Mouse (Mus musculus) macrophage (primary cell): Measurements from ENCODE around the gene Tgm4. TPM values are rescaled to one million over a fixed set of nuclear protein-coding genes. Genes with fewer than 3 reads are reported as not detected.

Experiments
- H3K27ac ChIP-seq: fragments of 350-480 bp; formaldehyde crosslinking; 2 replicates; pipeline ENCODE4 v1.9.0; 2021
- H3K36me3 ChIP-seq: fragments of 350-480 bp; formaldehyde crosslinking; 2 replicates; pipeline ENCODE4 v1.9.0; 2021; ENCODE audit errors: inconsistent target
- H3K4me3 ChIP-seq: fragments of 350-480 bp; formaldehyde crosslinking; 2 replicates; pipeline ENCODE4 v1.9.0; 2021; ENCODE audit errors: inconsistent target
- H3K79me2 ChIP-seq: fragments of 350-480 bp; formaldehyde crosslinking; 2 replicates; pipeline ENCODE4 v1.9.0; 2021; ENCODE audit errors: inconsistent target
- WGBS: methylation state at CpG from one replicate; pipeline ENCODE4 v1.1.7; 2026; ENCODE audit warnings: inconsistent platforms; ENCODE audit not compliant: missing documents; 5-methylcytosine and 5-hydroxymethylcytosine counted together
- polyA plus RNA-seq: library from polyadenylated mRNA; stranded (reverse); fragments of 250-400 nt; gene quantifications from 3 replicates; pipeline ENCODE4 v1.2.4, GENCODE M21; 2018; ENCODE audit warnings: inconsistent platforms

Gene Tgm4
- polyA plus RNA-seq, 1 experiment from 2014 or later, result not detected

GRCm38 (mm10) chr9:123080796-123081195, 46.3 kb downstream of the Tgm4 start:
- WGBS, result 100% methylated on average over 1 of the region's 1 CpGs
- H3K36me3 ChIP-seq, result peaks cover 85% of the 10 kb centered on the region

DNA sequence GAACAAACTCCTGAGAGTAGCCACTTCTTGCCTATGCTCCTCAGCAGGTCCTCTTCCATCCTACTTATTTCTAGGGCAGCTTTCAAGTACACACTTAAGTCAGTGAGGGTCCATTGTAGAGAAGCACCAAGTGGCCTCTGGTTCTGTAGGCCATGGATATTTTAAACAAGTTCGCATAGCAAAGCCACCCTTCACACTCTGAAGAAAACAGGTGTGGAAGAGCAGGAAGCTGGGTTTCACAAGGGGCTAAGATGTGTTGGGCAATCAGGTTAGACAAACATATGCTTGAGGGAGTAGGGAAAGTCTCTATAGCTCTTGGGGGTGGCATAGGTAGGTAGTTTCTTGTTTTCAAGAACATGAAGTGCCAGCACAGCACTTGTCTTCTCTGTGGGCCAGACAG, 50.8 kb downstream of the Tgm4 start:
- WGBS, result 31% methylated on average over 1 of the region's 1 CpGs
- Histone ChIP-seq H3K27ac (no peak overlapping the region), H3K79me2 (no peaks in the 10 kb centered on the region), H3K4me3 (no peak overlapping the region), H3K36me3 (peaks cover 78% of the 10 kb centered on the region)

More at GRCm38 (mm10) chr9:123080796-123081195, 46.3 kb downstream of the Tgm4 start:
- Histone ChIP-seq H3K4me3 (no peak overlapping the region), H3K27ac (no peak overlapping the region), H3K79me2 (no peaks in the 10 kb centered on the region)

GRCm38 (mm10) chr9:123087558-123087957, 53.0 kb downstream of the Tgm4 start:
- no peak overlapping the region for H3K4me3 ChIP-seq
- 42% methylated on average over 3 of the region's 3 CpGs for WGBS
- H3K79me2 ChIP-seq, result no peaks in the 10 kb centered on the region
- H3K27ac ChIP-seq, result no peak overlapping the region
- peaks cover 56% of the 10 kb centered on the region for H3K36me3 ChIP-seq

- 38% methylated on average over 4 of the region's 4 CpGs for WGBS
- no peaks in the 10 kb centered on the region for H3K79me2 ChIP-seq
- no peak overlapping the region for H3K27ac ChIP-seq
- no peak overlapping the region for H3K4me3 ChIP-seq
- H3K36me3 ChIP-seq, result peaks cover 43% of the 10 kb centered on the region
Observed at GRCm38 (mm10) chr9:123090844-123091243, 56.3 kb downstream of the Tgm4 start.

GRCm38 (mm10) chr9:123099631-123100455, 65.3 kb downstream of the Tgm4 start:
- H3K27ac ChIP-seq, result no peak overlapping the region
- H3K36me3 ChIP-seq, result peaks cover 57% of the 10 kb centered on the region
- peaks cover 28% of the 10 kb centered on the region; the same call in 1 of the 2 replicates for H3K79me2 ChIP-seq
- H3K4me3 ChIP-seq, result no peak overlapping the region
- 95% methylated on average over 15 of the region's 16 CpGs for WGBS

- Histone ChIP-seq H3K4me3 (no peak overlapping the region), H3K27ac (no peak overlapping the region), H3K79me2 (peaks cover 64% of the 10 kb centered on the region), H3K36me3 (peaks cover 24% of the 10 kb centered on the region)
Observed at GRCm38 (mm10) chr9:123103425-123103824, 68.9 kb downstream of the Tgm4 start.

DNA sequence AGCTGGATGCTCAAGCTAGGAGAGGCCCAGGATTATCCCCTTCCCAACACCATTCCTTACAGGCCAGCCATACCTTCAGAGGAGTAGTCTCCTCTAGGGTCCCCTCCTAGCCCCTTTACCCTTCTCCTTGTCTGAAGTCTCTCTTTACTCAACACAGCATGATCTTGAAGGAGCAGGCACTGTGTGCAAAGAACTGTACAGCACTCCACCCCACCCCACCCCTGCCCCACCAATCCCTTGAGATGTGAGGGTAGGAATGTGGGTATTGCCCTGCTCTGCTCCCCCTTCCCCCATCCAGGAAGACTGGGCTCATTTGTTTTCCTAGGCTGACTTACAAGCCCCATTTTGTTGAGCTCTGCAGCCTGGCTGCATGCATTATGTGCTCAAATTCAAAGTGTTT, 69.8 kb downstream of the Tgm4 start:
- H3K36me3 ChIP-seq, result peaks cover 16% of the 10 kb centered on the region
- H3K79me2 ChIP-seq, result peaks cover 73% of the 10 kb centered on the region
- no peak overlapping the region for H3K27ac ChIP-seq
- H3K4me3 ChIP-seq, result no peak overlapping the region

DNA sequence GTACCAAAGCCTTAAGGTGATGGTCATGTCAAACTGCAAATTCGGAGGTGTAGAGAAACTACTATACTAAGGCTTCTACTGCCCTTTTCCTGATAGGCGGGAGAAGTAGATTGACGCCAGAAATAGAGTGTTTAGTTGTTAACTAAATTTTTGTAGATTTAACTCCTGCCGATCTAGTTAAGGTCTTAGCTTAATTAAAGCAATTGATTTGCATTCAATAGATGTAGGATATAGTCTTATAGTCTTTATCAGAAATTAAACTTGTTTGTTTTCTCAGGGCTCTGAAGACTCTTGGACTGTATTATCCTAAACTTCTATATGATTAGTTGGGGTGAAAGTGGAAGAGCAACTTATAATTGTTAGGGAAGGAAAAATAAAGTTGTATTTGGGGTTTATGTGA, 72.7 kb downstream of the Tgm4 start:
- H3K36me3 ChIP-seq, result no peaks in the 10 kb centered on the region; the same call in none of the 2 replicates
- H3K27ac ChIP-seq, result no peak overlapping the region
- peaks cover 94% of the 10 kb centered on the region for H3K79me2 ChIP-seq
- WGBS, result 100% methylated on average over 4 of the region's 4 CpGs
- H3K4me3 ChIP-seq, result no peak overlapping the region

- 70% methylated on average over 7 of the region's 7 CpGs for WGBS
- peaks cover 92% of the 10 kb centered on the region for H3K79me2 ChIP-seq
- no peak overlapping the region for H3K4me3 ChIP-seq
- H3K27ac ChIP-seq, result no peak overlapping the region
- no peaks in the 10 kb centered on the region; the same call in none of the 2 replicates for H3K36me3 ChIP-seq
Observed at GRCm38 (mm10) chr9:123109188-123109587, 74.7 kb downstream of the Tgm4 start.

- no peaks in the 10 kb centered on the region for H3K36me3 ChIP-seq
- 47% methylated on average over 8 of the region's 8 CpGs for WGBS
- peak overlapping the region; percentile 34; the same call in 1 of the 2 replicates for H3K27ac ChIP-seq
- H3K79me2 ChIP-seq, result peaks cover 90% of the 10 kb centered on the region
- H3K4me3 ChIP-seq, result peak overlapping the region; percentile 77
Observed at GRCm38 (mm10) chr9:123111751-123112221, 77.3 kb downstream of the Tgm4 start.

DNA sequence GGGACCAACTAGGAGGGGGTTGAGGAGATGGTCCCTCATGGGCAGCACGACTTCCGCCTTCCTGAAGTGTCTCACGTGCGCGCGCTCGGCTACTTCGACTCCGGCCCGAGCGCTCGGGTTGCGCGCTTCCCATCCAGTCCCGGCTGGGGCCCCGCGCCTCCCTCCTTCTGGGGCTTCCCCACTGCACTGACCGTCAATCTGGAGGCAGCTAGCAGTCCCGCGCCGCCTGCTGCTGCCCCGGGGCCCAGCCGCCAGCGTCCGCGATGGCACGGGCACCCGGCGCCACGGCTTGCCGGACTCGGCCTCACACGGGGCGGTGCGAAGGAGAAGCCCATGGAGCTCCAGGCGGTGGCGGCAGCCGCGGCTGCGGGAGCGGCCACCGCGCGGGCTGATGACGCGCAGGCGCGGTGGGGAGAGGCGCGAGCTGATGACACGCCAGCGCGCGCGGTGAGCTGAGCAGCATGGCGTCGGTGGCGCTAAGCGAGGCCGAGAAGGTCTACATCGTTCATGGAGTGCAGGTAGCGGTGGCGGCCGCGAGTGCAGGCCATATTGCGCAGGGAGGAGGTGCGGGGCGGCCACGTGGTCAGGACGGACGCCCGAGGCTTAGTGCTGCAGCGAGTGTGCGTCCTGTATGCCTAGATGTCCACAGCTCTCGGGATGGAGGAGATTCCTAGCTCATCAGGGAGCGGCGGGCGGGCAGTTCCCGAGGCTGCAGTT, 78.4 kb downstream of the Tgm4 start, which contains the start of the genes Zdhhc3 and Exosc7:
Gene Zdhhc3 (minus strand): TSS at position 401 of the 717 bp plus-strand sequence.
Gene Exosc7 (plus strand): TSS at position 411 of the 717 bp plus-strand sequence.
- WGBS, result under 1% methylated on average over 73 of the region's 79 CpGs
- H3K36me3 ChIP-seq, result no peaks in the 10 kb centered on the region
- H3K79me2 ChIP-seq, result peaks cover 78% of the 10 kb centered on the region
- H3K27ac ChIP-seq, result peak within 1 kb of the TSS; percentile 34
- H3K4me3 ChIP-seq, result peak within 1 kb of the TSS; percentile 77

GRCm38 (mm10) chr9:123113931-123114330, 79.4 kb downstream of the Tgm4 start:
- WGBS, result 68% methylated on average over 5 of the region's 6 CpGs
- H3K27ac ChIP-seq, result peak overlapping the region; percentile 34

GRCm38 (mm10) chr9:123115566-123115965, 81.0 kb downstream of the Tgm4 start:
- Histone ChIP-seq H3K4me3 (no peak overlapping the region), H3K79me2 (peaks cover 52% of the 10 kb centered on the region), H3K27ac (no peak overlapping the region), H3K36me3 (peaks cover 20% of the 10 kb centered on the region)
- 100% methylated on average over 1 of the region's 1 CpGs for WGBS

More at GRCm38 (mm10) chr9:123113931-123114330, 79.4 kb downstream of the Tgm4 start:
- H3K4me3 ChIP-seq, result peak overlapping the region; percentile 74
- H3K36me3 ChIP-seq, result peaks cover 4% of the 10 kb centered on the region; the same call in 1 of the 2 replicates
- peaks cover 69% of the 10 kb centered on the region for H3K79me2 ChIP-seq
